Mouse (Mus musculus): Measurements from ENCODE around the gene Noxa1.
A peak's percentile ranks its signal among the peaks of the same experiment; 100 is the strongest.

Gene Noxa1

GRCm38 (mm10) chr2:25095109-25095850 is at the start of gene Noxa1:
Noxa1 (minus strand) TSS chr2:25095149.
- no peak for DNase-seq (ENCODE audit: low read depth in 2 of 2, low spot score in 2 of 2)

DNA sequence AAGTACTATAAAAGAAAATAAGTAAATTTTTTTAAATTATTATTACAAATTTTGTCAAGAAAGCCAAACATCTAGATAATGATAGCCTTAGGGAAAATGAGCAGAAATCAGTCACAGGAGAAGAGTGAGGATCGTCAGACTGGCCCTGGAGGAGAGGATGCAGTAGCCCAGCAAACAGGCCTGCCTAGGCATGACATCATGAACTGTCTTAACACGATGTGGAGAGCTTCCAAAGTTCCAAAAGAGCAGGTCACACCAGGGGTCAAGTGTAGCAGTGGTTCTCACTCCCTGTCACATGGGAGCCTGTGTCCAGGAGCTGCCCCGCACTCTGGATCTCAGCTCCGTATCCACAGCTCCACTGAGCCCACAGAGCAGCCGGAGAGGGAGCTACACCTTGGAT is 47.0 kb upstream of the Noxa1 start:
- no peak for DNase-seq (ENCODE audit: low read depth in 2 of 2, low spot score in 2 of 2)

DNA sequence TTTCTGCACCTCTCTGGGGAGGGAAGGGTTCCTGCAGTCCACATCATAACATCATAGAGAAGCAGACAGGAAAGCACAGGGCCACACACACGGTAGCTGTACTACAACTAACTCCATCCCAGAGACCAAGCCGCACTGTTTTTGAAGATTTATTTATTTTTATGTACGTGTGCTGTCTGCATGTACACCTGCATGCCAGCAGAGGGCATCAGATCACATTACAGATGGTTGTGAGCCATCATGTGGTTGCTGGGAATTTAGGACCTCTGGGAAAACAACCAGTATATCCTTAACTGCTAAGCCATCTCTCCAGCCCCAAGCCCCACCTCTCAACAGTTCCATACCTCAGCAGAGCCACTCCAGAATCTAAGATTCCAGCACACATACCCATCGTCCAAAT is 46.2 kb upstream of the Noxa1 start:
- DNase-seq (ENCODE audit: low read depth in 2 of 2, low spot score in 2 of 2): no peak

- DNase-seq (ENCODE audit: low read depth in 2 of 2, low spot score in 2 of 2): no peak
These were observed 42.9 kb upstream of the Noxa1 start for GRCm38 (mm10) chr2:25137832-25138231.

GRCm38 (mm10) chr2:25131601-25132000 is 36.7 kb upstream of the Noxa1 start:
- DNase-seq (ENCODE audit: low read depth in 2 of 2, low spot score in 2 of 2): no peak

- DNase-seq (ENCODE audit: low read depth in 2 of 2, low spot score in 2 of 2): no peak
These were observed 33.1 kb upstream of the Noxa1 start for GRCm38 (mm10) chr2:25128072-25128471.

- peak; percentile 68 to 73 for DNase-seq (ENCODE audit: low read depth in 2 of 2, low spot score in 2 of 2)
These were observed 32.3 kb upstream of the Noxa1 start for GRCm38 (mm10) chr2:25127206-25127605.

- DNase-seq (ENCODE audit: low read depth in 2 of 2, low spot score in 2 of 2): no peak
These were observed 31.4 kb upstream of the Noxa1 start for GRCm38 (mm10) chr2:25126011-25127010.

DNA sequence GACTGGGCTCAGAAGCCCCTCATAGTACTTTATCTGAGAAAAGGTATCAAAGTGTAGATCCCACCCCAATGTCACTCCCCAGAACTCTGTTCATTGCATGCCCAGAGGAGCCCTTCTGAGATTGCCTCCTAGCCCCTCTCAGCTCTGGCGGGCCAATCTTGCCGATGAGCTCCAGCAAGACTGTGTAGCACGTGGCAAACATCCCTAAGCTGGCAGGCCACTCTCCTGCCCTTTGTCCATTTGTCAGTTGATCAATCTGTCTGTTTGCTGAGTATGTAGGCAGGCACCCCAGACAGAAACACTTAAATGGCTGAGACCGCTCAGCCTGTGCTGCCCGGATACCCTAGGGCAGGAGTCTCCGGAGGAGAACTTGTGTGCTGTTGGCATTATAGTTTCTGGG is 30.2 kb upstream of the Noxa1 start:
- no peak for DNase-seq (ENCODE audit: low read depth in 2 of 2, low spot score in 2 of 2)

- DNase-seq (ENCODE audit: low read depth in 2 of 2, low spot score in 2 of 2): no peak
These were observed 29.5 kb upstream of the Noxa1 start for GRCm38 (mm10) chr2:25124411-25124810.

- no peak for DNase-seq (ENCODE audit: low read depth in 2 of 2, low spot score in 2 of 2)
These were observed 28.6 kb upstream of the Noxa1 start for GRCm38 (mm10) chr2:25123527-25123926.

- DNase-seq (ENCODE audit: low read depth in 2 of 2, low spot score in 2 of 2): no peak
These were observed 27.7 kb upstream of the Noxa1 start for GRCm38 (mm10) chr2:25122666-25123065.

- DNase-seq (ENCODE audit: low read depth in 2 of 2, low spot score in 2 of 2): no peak
These were observed 26.0 kb upstream of the Noxa1 start for GRCm38 (mm10) chr2:25120963-25121362.

DNA sequence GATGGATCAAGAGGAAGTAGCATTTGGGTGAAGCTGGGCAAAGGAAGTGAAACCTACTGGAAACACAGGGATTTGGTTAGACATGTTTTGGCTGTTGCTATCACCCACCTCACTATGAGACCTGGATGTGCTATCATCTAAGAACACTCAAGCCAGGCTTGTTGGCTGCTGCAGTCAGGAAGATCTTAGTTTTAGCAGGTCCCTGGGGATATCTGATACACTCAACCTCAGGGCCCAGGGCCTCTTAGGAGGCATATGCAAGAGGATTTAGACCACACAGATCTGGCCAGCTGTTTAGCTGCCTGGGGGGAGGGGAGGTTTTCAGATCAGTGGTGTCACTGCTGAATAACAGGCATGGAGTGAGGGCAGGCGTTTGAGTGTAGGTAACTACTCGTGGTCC is 20.5 kb upstream of the Noxa1 start:
- no peak for DNase-seq (ENCODE audit: low read depth in 2 of 2, low spot score in 2 of 2)

DNA sequence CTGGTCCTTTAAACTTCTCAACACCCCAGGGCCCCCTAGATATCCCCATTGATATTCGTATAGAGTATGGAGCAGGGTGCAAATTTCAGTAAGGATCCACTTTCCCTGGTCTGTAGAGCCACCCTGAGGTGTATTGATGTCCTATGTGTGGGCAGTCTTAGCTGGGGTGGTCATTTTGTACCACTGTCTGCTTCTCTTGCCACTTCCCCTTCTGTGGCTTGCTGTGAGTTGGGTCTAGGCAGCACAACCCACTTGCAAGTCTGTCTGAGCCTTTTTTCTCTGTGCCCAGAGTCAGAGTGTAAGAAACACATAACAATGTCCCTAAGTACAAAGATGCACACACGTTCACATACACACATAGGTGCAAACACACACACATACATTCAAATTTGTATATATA is 19.4 kb upstream of the Noxa1 start:
- no peak for DNase-seq (ENCODE audit: low read depth in 2 of 2, low spot score in 2 of 2)

DNA sequence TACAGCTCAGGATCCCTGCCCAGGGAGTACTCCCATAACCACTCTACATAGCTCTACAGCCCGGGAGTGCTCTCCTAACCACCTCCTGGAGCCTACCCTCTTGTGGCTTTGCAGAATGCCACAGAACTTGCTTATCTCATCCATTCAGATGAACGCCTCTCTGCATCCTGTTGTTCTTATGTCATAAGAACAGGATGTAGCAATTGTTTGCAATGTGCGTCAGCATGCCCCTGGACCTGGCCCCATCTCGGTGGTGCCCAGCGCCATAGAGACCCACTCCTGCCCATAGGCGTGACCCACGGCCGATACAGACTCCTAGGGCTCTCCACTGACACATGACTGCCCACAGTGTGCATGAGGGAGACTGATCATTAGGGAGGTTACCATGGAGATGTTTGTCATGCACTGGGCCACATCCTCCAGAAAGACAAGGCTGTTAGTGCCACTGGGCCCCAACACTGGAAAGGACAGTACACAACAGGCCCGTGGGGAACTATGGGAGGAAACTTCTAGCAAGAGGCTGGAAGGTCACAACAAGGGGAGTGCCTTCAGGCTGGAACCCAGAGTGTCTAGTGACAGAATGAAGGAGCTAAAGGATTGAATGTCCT is 16.3 kb upstream of the Noxa1 start:
- no peak for DNase-seq (ENCODE audit: low read depth in 2 of 2, low spot score in 2 of 2)

DNA sequence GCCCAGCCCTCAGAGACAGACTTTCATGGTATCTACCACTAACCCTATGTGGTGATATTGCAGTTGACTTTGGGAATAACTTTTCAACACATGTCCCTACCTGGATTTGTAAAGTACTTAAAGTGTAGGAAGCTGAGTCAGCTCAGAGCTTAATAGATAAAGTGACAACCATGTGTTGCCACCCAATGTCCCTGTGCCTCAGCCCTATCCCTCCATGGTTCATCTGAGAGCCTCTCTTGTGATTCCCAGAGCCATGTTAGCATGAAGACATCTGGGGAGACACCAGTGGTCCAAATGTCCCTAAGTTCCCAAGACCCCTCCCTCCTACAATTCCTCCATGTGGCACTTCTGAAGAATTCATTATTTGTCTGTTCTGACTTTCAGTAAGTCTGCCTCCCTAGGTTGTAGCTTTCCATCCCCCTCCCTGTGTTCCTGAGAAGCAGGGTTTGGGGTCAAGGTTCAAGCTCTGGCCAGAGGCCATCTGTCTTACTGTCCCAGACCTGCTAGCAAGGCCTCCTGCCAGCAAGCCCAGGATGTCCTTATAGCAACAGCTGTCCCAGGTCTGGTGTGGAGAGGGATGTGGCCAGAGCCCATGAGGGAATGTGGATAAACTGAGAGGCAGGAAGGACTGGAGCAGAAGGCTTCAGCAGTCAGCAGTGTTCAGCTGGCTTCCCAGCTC is 15.7 kb upstream of the Noxa1 start:
- no peak for DNase-seq (ENCODE audit: low read depth in 2 of 2, low spot score in 2 of 2)

GRCm38 (mm10) chr2:25109487-25109886 is 14.5 kb upstream of the Noxa1 start:
- DNase-seq (ENCODE audit: low read depth in 2 of 2, low spot score in 2 of 2): no peak

DNA sequence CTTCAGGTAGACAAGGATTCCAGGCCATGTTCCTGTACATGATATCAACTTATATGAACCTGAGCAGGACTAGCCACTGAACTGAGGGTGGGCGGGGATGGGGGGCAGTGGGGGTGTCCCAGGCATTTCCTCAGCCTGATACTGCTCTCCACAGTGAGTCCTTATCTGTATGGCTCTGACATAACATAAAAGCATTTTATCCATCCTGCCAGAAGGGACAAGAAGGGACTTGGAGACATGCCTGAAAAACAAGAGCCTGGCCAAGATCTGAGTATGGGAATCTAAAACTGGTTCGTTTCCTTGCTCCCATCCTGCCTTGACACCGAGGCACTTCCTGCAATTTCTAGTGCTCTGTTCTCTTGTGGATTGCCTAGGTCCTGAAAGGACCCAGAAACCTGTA is 11.1 kb upstream of the Noxa1 start:
- no peak for DNase-seq (ENCODE audit: low read depth in 2 of 2, low spot score in 2 of 2)

- DNase-seq (ENCODE audit: low read depth in 2 of 2, low spot score in 2 of 2): no peak
These were observed 9.2 kb upstream of the Noxa1 start for GRCm38 (mm10) chr2:25104122-25104521.

- DNase-seq (ENCODE audit: low read depth in 2 of 2, low spot score in 2 of 2): no peak
These were observed 4.8 kb upstream of the Noxa1 start for GRCm38 (mm10) chr2:25099703-25100102.

Measured in CD8-positive naive resting alpha-beta T cell, adult 2 months (primary cell).